Mouse (Mus musculus) embryonic facial prominence, embryonic 10.5 days (tissue): ENCODE results near the gene Inha. TPM values are rescaled to one million over a fixed set of nuclear protein-coding genes. Genes with fewer than 3 reads are reported as not detected.

Experiments
- DNase-seq: peaks from one replicate; pipeline ENCODE4 v3.0.0-alpha.2; 2017; ENCODE audit warnings: low spot score
- H3K27ac ChIP-seq: fragments of 300-500 bp; sonication (generic); replicated peaks from 2 replicates; pipeline ENCODE4 v1.5.1; 2016; ENCODE audit warnings: mild to moderate bottlenecking
- H3K27me3 ChIP-seq: fragments of 300-500 bp; sonication (generic); replicated peaks from 2 replicates; pipeline ENCODE4 v1.6.1; 2016; ENCODE audit warnings: low read depth, mild to moderate bottlenecking; ENCODE audit not compliant: poor library complexity, severe bottlenecking
- H3K36me3 ChIP-seq: fragments of 300-500 bp; sonication (generic); replicated peaks from 2 replicates; pipeline ENCODE4 v1.6.1; 2016; ENCODE audit warnings: mild to moderate bottlenecking, moderate library complexity
- H3K4me1 ChIP-seq: fragments of 300-500 bp; sonication (generic); 2 replicates; pipeline ENCODE4 v1.6.1; 2016
- H3K4me3 ChIP-seq: fragments of 300-500 bp; sonication (generic); 2 replicates; pipeline ENCODE4 v1.5.1; 2016; ENCODE audit warnings: mild to moderate bottlenecking, moderate library complexity
- H3K9me3 ChIP-seq: fragments of 300-500 bp; sonication (generic); 2 replicates; pipeline ENCODE4 v1.6.1; 2016; ENCODE audit warnings: mild to moderate bottlenecking
- WGBS: fragments of 180-500 bp; shearing (Covaris S2); methylation state at CpG from one replicate; pipeline ENCODE4 v1.1.7; 2016; 5-methylcytosine and 5-hydroxymethylcytosine counted together
- polyA plus RNA-seq: library from polyadenylated mRNA; unstranded; fragments of >200 nt; fragmentation: Nextera tagmentation; extraction: Ambion mirVana; gene quantifications from 2 replicates; pipeline ENCODE4 v1.2.1, GENCODE M21; 2016

The Inha gene
- polyA plus RNA-seq, 1 experiment from 2014 or later = 3.1 TPM

DNA sequence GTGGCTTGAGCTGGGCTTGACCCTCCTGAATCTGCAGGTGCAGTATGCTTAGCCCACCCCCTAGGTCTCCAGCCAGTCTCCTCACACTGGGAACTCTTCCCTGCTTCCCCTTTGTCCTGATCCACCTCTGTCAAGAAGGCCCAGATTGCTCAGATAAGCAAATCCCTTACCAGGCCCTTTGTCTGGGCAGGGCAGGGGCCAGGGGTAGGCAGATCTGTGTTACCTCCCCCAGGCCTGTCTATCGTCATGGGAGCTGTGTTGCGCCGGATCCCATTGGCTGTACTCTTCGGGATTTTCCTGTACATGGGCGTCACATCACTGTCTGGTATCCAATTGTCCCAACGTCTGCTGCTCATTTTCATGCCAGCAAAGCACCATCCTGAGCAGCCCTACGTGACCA is 50.2 kb downstream of the Inha start:
- Histone ChIP-seq H3K27ac (no peak overlapping the region), H3K27me3 (no peaks in the 10 kb centered on the region), H3K4me1 (peaks cover 21% of the 10 kb centered on the region), H3K9me3 (no peaks in the 10 kb centered on the region), H3K4me3 (no peak overlapping the region), H3K36me3 (peaks cover 62% of the 10 kb centered on the region)
- DNase-seq = no peak
- 91% methylated on average over 7 of the region's 7 CpGs for WGBS

DNA sequence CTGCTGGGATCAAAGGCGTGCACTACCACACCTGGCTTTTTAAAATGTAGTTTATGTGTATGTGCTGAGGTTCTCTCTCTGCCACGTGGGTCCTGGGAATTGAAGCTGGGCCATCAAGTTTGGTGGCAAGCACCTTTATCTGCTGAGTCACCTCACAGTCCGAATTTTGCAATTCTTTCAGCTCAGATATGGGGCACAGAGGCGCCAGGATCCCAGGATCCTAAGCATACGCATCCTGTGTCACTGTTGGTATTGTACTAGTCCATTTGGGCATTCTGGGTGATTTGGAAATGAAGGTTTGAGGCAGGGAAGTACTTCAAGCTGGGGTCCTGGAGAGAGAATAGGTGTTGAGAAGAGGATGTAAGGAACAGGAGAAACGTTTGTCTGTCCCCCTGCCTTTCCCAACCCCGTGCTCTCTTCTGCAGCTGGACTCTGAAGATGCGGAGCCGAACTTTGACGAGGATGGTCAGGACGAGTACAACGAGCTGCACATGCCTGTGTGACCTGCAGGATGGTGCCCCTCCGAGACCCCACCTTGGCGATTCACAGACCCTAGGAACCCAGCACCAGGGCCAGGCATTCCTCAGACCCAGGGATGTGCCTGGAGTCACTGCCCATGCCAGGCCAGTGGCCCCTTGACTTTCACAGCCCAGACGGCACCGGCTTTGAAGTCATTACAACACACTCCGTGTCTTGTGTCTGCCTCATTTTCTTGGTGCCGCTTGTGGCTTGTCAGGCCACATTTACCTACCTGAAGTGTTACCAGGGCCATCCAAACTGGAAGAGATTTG is 51.7 kb downstream of the Inha start:
- H3K36me3 ChIP-seq = peaks cover 46% of the 10 kb centered on the region
- H3K4me1 ChIP-seq = peaks cover 21% of the 10 kb centered on the region
- WGBS = 85% methylated on average over 18 of the region's 18 CpGs
- no peak for DNase-seq
- H3K4me3 ChIP-seq = no peak overlapping the region
- no peaks in the 10 kb centered on the region for H3K9me3 ChIP-seq
- no peaks in the 10 kb centered on the region for H3K27me3 ChIP-seq
- peak overlapping the region; percentile 73 for H3K27ac ChIP-seq

DNA sequence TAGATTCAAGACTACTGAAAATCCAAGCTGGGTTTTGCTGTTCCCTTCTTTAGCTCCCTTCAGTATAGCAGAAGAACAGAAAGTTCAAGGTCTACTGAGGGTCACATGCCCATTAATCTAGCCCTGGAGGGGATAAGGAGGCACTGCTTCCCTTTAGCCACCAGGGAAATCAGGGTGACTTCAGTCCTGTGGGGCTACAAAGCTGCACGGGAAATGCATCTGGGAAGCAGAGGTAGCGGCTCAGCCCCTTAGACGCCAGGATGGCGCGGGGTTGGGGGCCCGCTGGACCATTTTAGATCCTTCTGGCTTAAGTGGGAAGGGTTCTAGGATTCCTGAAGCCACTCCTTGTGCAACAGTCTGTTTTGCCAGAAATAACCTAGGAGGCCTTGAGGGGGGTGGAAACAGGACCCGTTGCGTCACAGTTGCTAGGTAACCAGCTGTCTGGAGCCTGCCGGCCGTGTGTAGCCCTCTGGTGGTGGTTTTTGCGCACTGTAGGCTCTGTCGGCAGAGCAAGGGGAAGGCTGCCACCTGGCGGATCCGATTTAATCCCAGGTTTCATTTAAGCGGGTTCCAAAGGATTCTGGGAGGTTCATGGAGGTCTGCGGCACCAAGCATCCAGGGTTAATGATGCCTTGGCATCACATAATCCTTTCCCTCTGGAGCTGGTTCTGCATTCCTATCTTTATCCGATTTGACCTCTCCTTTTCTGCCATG is 52.5 kb downstream of the Inha start:
- H3K4me3 ChIP-seq = peak overlapping the region; percentile 43
- 9% methylated on average over 17 of the region's 17 CpGs for WGBS
- peaks cover 21% of the 10 kb centered on the region for H3K4me1 ChIP-seq
- peak overlapping the region; percentile 73 for H3K27ac ChIP-seq
- no peaks in the 10 kb centered on the region for H3K27me3 ChIP-seq
- peaks cover 39% of the 10 kb centered on the region for H3K36me3 ChIP-seq
- peak; percentile 95 for DNase-seq
- H3K9me3 ChIP-seq = no peaks in the 10 kb centered on the region

Other genes starting within 250 kb of the Inha start
- 1.7 and 2.1 TPM in 2 replicates for gene Ptprn, start 242.6 kb upstream of the Inha start, polyA plus RNA-seq
- gene Resp18, start 228.7 kb upstream of the Inha start, polyA plus RNA-seq = 1.9 and 2.5 TPM in 2 replicates
- gene Dnpep, start 189.1 kb upstream of the Inha start, polyA plus RNA-seq = 144 and 150 TPM in 2 replicates
- gene Des, start 146.7 kb upstream of the Inha start, polyA plus RNA-seq = 10.4 and 15.6 TPM in 2 replicates
- gene Speg, start 131.8 kb upstream of the Inha start, polyA plus RNA-seq = 30.2 and 30.6 TPM in 2 replicates
- gene Gmppa, start 71.1 kb upstream of the Inha start, polyA plus RNA-seq = 57.1 and 61.3 TPM in 2 replicates
- gene Asic4, start 56.6 kb upstream of the Inha start, polyA plus RNA-seq = 2.1 and 2.4 TPM in 2 replicates
- 25.3 and 27.0 TPM in 2 replicates for gene Chpf, start 27.8 kb upstream of the Inha start, polyA plus RNA-seq
- gene Tmem198, start 27.5 kb upstream of the Inha start, polyA plus RNA-seq = 3.3 and 3.5 TPM in 2 replicates
- gene Obsl1, start 625 bp upstream of the Inha start, polyA plus RNA-seq = 57.9 and 63.0 TPM in 2 replicates
- gene Stk11ip, start 14.5 kb downstream of the Inha start, polyA plus RNA-seq = 31.7 and 33.4 TPM in 2 replicates
- gene Slc4a3, start 39.2 kb downstream of the Inha start, polyA plus RNA-seq = 15.7 and 18.0 TPM in 2 replicates